Mouse (Mus musculus) kidney, adult 2 months (tissue): ENCODE data around the gene Prpf6.

Experiments used
- CTCF ChIP-seq: fragments of 200-500 bp; conservative IDR thresholded peaks from 2 replicates; pipeline ENCODE4 v1.5.1; 2011; ENCODE audit warnings: low read depth, mild to moderate bottlenecking, control low read depth, low read length, moderate library complexity, mixed read lengths; ENCODE audit not compliant: insufficient read depth, insufficient read length
- POLR2A ChIP-seq: fragments of 200-500 bp; IDR thresholded peaks from one replicate; pipeline ENCODE4 v1.6.1; 2011; ENCODE audit warnings: low read depth, low read length, control low read depth

DNA sequence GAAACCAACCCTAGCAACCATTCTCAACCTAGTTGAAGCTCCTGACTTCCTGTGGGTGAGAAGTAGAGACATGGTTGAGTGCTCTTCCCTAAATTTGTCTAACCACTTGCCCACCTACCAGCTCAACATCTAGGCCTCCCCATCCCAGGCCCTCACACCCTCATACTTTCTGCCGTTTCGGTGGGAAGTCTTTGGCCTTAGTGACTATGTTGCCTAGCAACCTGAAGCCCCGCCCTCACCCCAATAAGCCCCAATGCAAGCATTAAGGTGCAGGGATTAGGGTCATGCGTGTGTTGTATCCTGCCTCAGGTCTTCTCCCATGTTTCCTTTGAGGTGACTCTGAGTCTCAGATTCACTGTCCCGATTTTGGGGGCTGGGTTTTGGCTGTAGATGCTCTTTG is 106.6 kb downstream of the Prpf6 start, which contains the start of gene Lkaaear1:
- TF ChIP-seq POLR2A (no peak), CTCF (no peak)
